Mouse (Mus musculus): ENCODE results near the gene Auts2.

The Auts2 gene

DNA sequence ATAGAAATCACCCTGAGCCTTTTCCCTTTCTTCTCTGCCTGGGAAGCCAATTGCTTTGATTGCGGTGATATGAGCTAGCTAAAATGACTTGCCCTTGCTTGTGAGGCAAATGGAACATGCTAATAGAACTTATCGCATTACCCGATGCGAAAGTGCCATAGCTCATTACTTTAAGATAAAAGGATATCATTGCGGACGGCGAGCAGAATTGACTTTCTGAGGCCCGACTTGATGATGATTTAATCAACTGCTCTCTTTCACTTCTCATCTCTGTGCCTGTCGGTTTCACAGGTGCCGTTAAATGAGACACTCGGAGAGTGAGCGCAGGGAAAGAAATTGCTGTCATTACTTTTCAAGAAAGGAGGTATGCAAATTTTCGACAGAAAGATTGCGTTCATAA is 762.1 kb downstream of the Auts2 start:
- no peak for DNase-seq

DNA sequence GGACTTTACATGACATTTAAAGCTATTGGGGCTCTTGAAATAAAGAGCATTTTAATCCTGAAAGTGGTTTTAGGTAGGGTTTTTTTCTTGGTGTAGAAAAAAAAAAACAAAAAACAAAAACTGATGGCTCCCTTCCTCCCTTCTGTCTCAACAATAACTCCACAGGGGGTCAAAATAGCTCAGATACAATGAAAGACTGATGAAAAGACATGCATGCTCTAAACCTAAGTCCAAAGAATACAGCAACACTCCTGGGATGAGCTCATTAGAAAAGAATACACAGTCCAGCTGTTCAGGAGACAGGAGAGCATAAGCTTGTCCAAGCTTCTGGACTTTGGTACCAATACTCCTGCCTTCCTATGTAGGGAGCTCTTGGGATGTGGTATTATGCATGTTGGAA is 764.0 kb downstream of the Auts2 start:
- DNase-seq: no peak

DNA sequence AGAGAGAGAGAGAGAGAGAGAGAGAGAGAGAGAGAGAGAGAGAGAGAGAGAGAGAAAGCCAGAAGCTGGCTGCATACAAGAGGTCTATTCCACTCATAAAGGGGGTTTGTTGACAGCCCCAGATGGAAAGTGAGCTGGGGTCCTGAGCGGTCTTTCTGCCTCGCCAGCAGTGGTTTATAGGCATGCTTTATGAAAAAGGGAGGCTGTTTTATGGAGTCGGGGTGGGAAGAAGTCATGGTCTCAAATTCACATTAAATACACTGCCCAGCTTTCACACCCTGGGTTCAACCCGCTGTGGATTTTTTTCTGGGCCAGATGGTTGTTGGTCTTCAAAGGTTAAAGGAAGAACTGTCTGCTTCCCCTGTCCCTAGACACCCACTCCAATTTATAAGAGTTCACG is 767.5 kb downstream of the Auts2 start:
- no peak for DNase-seq

DNA sequence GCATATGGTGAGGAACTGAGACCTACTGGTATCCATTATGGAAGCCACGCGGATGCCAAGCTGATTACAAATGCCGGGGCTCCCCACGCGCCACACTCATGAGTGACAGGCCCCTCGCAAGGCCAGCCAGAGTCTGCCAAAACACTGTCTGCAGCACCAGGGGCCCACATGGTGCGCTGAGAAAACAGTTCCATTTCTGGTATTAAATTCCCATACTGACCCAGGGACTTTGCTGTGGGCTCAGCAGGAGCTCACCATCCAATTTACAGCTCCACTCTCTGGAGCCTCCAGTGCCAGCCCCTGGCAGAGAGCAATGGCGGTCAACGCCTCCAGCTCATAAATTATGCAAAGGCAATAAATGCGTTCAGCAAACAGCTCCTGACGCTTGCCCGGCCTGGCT is 767.9 kb downstream of the Auts2 start:
- DNase-seq: peak; percentile 22 to 50

DNA sequence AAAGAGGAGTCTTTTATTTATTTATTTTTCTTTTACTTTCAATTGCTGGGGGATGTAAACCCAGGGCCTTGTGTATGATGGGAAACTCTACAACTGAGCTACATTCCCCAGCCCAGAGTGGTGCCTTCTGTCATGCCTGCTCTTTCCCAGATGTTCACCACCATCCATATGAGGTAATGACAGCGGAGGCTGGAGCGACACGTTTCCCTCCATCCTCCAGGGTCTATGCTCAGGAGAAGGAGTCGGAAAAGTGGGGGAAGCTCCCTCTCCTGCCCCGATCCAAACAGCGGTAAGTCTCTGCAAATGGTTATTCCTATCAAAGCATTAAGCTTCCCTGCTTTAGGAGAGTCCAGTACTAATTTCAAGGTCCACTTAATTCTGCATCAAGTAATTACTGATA is 768.4 kb downstream of the Auts2 start:
- DNase-seq: no peak

DNA sequence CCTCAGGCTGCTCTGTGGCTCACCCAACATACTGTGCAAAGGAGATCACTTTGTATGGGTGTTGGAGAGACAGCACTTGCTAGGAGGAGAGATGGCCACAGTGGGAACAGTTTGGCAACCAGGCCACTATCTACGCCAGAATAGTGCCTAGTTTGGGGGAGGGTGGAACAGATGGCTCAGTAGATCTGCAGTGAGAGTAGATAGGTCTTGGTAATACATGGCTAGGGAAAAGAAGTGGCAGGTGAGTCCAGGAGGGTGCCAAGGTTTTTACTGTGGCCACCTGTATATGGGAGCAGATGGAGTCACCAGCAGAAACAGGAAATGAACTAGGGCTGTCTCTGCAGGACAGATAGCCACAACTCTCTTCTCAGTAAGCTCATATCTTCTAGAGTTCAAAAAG is 770.5 kb downstream of the Auts2 start:
- no peak for DNase-seq

DNA sequence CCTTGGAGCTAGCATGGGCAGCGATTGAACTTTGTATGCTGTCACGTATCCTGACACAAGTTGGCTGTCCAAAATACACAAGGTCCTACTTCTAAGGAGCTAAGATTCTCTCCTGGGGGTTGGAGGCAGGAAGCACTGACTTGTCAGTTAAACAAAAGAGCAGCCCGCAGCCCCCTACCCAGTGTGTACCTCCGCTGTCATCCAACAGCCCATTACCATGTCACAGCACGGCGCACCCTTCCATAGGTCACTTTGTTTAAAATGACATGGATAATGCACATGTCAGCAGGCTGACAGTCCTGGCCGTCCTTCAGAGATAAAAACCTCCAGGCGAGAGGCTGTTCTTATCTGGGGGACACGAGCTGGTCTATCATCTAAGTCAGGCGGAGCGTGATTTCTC is 773.9 kb downstream of the Auts2 start:
- no peak for DNase-seq

DNA sequence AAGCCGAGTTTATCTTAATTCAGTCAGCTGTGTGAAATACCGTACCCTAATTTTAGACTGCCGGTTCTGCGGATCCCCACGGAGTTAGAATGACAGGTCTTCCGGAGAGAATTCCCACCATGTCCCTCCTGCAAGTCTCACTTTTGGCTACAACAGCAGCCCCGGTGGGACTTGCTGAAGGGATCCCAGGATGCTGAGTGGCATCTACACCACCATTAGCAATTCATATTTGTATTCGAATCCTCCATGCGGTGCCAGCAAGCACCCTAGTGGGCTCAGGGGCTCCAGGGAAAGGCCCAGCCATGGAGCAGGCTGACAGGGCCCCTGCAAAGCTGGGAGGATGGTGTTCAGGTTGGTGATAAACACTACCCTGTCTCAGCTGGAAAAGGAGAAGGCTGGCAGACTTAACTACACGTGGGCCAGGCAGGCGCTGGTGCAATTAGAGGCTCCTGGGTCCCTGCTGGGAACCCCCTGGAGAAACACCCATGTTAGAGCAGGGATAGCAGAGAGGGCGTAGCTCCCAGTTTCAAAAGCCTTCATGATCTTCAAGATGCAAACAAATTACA is 775.4 kb downstream of the Auts2 start:
- no peak for DNase-seq

DNA sequence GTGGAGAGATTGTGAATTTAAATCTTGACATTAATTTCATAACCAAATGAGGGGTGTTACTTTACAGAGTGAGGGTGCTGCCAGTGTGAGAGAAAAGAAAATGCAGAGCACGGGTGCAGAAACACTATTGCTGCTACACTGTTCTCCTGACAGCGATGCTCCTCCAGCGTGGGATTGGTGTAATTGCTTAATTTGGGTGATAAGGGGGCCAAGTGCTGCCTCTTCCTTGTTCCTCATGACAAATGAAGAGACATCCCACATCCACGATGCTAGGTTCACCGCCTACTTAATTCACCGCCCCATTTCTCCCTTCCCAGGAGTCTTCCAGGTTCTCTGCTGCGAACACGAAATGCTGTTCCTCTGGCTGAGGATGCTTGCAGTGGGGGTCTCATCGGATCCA is 776.0 kb downstream of the Auts2 start:
- no peak for DNase-seq

DNA sequence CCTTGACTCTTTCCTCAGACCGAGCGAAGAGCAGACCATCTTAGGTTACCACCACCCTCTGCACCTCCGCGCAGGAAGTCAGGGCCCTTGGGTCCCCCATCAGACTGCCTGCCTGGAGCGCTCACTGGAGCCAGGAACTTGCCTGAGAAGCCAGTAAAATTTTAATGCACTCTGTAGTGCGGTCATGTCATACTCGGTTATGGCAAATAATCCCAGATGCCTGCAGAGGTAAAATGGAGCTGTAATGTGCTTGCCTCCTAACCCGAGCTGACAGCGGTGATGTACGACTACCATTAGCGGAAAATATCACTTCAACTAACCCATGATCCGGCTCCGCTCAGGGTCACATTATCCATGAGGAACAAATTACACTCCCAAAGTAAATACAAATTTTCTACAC is 783.7 kb downstream of the Auts2 start:
- DNase-seq: no peak

DNA sequence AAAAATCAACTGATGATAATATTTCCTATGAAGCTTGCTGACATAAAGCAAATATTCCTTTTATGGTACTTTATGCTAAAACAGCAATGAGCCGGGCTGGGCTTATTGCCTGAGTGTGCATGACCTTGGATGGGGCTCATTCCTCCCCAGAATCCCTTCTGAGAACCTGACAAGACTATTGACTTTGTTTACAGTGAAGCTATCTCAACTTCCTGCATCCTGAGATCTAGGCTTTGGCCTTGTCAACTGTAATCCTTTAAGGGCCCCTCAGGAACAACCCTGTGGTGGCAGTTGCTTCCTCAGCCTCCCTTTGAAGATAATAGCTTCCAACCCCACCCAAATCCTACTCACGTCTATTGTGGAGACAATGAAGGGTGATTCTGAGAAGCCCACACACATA is 792.8 kb downstream of the Auts2 start:
- DNase-seq: no peak

DNA sequence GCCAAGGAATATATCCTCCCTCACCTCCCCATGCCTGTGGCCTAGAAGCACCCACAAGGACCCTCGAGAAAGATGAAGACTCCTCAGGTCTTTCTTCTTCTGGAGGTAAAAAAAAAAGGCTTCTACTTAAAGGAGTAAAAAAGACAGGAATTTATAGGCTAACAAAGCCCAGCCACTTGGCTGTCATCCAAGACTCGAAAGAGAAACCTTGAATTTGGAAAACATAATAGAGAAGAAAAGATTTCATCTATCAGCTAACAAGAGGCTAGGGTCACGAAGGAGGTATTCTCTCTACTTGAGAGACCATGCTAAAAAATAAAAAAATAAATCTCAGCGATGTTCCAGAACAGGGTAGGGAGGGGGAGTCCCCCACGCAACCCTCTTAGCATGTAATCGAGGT is 793.9 kb downstream of the Auts2 start:
- DNase-seq: peak; percentile 16 to 22

DNA sequence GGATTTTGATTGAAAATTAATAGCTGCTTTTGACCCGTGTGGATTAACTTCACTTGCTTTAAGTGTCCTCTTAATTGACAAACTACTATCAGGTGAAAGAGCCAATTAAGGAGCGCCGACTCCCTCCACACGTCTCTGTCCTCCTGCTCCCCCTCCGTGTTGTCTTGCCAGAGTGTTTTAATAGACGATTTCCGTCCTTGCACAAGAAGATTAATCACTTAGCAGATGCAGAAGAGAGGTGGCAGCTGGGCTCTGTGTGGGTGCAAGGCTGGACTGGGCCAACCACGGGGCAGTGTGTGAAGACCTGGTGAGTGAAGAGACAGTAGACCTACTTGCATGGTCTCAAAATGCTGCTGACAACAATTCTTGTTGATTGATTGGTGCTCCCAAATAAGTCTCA is 800.1 kb downstream of the Auts2 start:
- peak; percentile 12 to 36 for DNase-seq

DNA sequence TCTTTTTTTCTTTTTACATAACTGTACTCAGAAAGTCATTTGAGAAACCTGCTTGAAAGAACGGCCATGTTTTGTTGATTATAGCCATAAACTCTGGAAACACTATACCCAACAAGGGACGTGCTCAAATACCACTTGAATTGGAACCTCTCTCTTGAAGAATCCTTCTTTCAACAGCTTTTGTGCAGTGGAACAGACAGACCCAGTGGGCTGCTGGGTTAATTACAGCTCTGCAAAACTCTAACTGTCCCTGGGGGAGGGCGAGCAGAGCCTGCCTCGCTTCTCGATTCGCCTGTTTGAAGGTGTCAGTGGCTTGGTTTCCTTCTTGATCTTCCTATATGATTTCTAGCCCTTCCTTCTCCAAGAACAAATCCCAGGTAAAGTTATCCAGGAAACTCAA is 805.7 kb downstream of the Auts2 start:
- DNase-seq: no peak

DNA sequence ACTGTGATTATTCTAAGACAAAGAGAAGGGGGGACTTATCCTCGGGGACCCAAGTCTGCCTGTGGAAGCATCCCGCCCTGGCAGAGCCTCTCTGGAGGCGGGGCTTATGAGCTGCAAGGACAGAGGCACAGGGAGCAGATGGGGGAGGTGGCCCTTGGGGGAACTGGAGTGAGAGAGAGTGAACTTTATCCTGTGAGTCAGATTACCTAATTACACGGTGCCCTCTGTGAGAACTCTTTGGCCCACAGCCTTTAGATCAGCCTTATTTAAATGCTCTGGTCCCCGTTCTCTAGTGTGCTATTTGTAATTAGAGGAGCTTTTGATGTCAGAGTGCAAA is 809.9 kb downstream of the Auts2 start:
- peak; percentile 58 to 79 for DNase-seq

DNA sequence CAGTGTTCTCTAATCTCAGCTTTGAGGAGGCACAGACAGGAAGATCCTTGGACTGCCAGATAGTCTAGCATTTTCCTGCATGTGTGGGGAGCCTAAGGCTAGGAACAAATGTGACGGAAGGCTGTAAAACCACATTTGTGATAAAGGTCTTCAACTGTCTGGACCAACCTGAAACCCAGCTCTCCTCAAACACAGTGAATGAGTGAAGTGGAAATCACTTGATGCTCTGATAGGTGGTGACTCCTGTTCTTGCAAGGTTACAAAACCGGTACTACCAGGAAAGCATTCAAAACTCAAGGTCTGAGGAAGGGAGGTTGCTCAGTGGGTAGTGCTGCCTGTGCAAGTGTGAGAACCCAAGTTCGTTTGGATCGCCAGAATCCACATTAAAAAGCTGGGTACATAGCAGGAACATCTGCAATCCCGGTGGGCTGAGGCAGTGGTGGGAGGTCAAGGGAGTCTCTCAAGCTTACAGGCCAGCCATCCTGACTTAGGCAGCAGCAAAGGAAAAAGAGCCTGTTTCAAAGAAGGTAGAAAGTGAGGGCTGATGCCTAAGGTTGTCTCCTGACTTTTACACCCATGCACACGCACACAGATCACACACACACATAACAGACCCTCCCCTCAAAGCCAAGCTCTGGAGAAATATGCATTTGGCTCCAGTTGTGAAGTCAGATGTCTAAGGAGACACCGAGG is 810.4 kb downstream of the Auts2 start:
- DNase-seq: no peak

DNA sequence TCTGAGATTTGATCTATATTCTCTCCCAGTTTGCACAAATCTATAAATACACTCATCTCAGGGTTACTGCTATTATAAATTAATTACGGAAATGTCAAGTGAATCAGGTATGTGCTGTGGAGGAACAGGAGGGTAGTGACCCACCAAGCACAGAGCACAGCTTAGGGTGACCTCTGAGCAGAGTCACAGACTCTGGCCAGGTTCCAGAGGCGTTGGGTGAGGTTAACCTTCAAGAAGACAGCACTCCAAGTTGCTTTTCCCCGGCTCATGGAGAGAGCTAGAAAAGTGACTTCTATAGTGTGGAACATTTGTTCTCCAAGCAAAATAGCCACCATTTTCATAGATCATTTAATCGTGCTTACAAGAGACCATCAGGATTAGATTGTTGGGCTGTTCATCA is 813.7 kb downstream of the Auts2 start:
- DNase-seq: peak; percentile 30 to 50

DNA sequence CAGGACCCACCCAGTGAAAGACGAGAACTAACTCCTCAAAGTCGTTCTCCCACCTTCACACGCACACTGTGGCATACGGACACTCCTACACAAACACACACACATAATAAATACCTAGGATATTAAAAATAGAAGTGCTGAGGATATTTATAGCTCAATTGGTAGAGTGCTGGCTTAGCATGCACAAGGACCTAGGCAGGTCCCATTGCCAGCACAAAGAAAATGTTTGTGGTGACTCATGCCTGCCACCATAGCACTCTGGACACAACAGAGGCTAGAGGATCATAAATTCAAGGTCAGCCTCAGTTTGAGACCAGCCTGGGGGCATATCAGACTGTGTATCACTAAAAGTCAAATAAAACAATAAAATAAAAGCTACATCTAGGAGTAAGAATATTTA is 815.2 kb downstream of the Auts2 start:
- DNase-seq: no peak

DNA sequence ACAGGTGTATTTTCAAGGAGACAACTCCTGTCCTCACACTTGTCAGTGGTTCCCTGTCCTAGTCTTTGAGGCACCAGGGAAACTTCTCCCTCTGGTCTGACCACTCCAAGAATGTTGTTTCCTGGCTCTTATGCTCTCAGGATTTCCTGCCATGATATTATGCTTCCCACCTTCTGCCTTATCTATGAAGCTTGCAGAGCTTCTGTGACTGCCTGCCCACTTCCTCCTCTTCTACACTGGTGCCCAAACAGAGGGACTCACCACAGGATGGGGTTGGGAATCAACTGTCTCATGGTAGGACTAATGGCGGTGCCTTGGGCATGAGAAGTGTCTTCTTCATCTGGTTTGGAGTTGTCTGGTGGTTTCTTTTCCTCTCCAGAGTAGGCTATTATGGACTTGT is 818.6 kb downstream of the Auts2 start:
- DNase-seq: no peak

DNA sequence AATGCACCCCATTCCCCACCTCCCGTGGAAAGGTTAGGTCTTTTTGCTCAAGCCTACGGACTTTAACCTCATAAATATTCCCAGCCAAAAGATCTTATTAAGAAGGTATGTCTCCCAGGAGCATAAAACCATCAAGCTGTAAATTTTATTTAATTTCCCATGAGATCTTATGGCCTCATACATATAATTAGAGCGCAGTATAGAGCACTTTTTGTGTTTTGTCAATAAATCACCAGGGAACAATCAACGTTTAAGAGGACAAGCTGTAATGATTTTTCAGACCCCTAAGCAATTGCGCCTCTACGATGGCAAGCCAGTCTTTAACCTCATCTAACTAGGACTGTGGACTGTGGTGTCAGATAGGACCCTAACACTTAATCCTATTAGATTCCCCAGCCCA is 820.4 kb downstream of the Auts2 start:
- DNase-seq: no peak

DNA sequence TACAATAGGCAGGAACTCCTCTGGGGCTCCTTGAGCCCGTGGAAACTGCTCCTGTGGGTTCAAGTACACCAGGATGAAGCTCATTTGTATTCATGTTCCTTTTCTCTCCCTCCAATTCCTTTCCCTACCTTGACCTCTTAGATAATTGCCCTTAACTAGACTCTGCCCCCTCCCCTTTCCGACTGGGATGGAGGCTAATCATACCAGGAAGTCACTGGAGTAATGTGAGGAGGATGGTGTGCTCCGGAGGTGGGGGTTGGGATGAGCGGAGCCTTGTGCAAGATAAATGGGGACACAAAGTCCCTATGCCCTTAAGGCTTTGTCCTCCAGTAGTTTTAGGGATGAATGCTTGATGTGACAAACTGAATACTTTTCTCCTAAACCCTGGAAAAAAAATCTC is 820.8 kb downstream of the Auts2 start:
- peak in 1 of 2 experiments; percentile 21 for DNase-seq

DNA sequence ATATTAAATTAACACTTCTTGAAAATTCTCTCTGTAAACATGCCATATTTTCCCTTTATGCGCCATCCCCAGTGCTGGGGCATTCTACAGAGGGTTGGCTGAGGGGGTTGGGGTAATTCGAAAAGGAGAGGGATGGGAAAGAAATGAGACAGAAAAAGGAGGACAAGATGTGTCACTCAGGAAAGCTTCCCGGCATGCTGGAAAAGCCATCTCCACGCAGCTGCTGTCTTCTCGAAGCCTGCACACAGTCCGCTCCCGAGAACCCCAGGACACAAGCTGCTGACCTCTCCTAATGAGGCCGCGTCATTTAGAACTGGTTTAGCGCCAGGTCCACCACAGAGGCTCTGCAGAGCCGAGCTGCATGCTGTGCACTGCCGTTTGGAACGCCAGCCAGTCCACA is 825.1 kb downstream of the Auts2 start:
- DNase-seq: peak in 1 of 2 experiments; percentile 10

DNA sequence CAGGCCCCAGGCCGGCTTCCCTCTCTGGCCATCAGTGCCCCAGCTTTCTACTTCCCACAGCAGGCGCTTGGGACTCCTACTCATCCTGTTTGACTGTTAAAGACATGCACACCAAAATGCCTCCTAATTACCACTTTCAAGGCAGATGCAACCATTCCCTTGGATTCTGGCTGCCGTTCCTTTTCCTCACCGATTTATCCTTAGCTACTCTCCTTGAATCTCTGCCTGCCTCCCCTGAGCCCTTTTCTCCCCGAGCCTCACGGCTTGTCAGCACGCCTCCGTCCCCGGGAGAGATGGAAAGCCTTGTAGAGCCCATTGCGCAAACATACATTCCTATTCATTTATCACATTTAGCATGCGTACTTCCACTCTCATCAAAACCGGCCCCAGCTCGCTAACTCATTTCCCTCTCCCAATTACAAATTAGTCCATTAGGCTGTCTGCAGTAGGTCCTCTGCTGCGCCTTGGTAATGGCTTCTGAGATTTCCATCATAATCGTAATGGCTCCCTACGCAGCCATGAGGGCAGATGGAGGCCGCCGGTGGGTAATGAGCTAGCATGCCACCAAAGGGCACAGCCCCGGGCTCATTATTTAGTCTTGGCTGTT is 825.7 kb downstream of the Auts2 start:
- no peak for DNase-seq

DNA sequence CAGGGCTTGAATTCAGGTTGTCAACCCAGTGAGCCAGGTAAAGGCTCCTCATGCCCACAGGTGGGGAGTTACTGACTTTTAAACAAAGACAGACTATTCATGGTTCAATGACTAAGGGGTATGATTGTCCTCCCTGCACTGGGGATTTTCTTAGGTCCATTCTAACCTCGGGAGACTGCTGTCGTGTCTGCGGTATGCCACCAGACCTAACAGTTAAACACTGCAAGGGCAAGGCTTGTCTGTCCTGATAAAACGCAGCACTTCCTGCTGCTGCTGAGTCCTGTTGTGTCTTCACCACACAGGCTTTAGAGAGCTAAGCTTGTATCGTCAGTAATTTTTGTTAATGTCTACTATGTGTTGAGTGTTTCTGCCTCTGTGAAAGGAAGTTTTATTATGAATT is 828.2 kb downstream of the Auts2 start:
- DNase-seq: no peak

DNA sequence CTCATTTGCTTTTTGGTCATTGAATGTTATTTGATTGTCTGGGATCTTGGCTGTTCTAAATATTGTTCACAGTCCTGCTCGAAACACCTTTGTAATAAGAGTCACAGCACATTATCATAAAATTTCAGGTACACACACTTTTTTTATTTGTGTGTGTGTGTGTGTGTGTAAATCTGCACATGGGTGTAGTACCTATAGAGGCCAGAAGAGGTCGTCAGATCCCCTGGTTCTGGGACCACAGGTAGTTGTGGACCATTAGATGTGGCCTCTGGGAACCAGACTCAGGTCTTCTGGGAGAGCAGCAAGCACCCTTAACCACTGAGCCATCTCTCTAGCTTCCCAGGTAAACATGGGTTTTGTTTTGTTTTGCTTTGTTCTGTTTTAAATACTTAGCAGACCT is 830.7 kb downstream of the Auts2 start:
- no peak for DNase-seq
